Mouse (Mus musculus) retina, postnatal 7 days (tissue): Measurements from ENCODE around the gene Dlgap1.
A peak's percentile ranks its signal among the peaks of the same experiment; 100 is the strongest.
"Not testable (repeated sequence)": the region's sequence is repeated elsewhere in the genome, so short reads cannot be mapped to it uniquely, and the experiment has no call there.

Experiments used
- DNase-seq: peaks from one replicate; pipeline ENCODE4 v3.0.0-alpha.2; 2012; ENCODE audit warnings: low read depth, low spot score

The Dlgap1 gene

DNA sequence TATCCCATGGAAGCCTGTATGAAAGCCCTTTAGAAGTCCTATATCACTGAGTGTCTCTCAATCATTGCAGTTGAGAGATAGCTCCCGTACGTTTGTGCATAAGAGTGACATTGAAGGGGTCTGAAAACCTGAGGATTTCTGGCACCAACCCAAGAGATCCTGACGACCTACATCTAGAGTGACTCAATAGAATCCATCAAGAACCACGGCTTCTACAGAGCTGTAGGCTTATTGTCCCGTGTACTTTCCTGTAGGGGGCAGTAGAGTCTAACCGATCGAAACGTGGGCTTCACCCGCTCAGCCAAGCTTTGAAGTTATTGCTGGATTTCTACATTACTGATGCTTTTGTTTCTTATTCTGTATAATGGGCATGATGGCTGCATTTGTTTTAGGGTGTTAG is 558.2 kb downstream of the Dlgap1 start:
- DNase-seq, result peak; percentile 13

DNA sequence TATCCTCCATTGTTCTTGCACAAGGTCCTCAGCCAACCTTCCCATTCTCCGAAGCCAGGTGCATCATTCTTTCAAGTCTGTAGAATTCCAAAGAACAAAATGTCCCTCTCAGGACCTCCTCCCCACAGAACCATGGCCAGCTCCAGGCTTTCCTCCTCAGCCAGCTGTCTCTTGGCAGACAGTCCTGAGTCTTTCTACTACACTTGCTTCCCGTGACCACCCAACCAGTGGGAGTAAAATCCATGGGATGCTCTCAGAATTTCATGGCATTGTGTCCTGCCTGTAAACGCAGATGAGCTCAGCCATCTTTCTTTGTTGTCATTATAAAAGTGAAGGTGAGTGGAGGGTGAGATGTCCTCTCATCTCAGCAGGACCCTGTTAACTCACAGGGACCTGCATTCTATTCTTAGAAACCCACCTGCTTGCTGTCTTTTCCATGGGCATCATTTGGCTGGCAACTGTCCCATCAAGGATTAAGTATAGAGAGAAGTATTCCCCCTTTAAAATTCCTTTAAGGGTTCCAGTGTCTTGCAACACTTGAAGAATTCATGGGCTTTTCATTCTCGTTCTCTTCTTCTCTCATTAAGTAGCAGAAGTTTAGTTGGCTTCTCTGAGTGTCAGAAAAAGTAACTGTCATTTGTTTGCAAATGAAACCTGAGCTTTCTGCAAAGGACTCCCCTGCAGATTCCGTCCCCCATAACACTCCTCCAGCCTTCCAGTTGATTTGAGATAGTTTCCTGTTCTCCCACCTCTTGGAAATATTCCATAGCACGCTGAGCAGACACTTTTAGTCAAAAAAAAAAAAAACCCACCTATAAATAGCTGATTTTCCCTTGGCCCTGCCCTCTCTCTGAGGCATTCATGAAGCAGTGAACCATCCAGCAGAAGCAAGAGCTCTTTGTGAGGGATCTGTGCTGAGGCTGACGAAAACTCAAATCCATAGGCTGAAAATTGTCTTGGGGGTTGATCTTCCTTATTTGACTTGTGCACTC is 559.6 kb downstream of the Dlgap1 start:
- no peak for DNase-seq

DNA sequence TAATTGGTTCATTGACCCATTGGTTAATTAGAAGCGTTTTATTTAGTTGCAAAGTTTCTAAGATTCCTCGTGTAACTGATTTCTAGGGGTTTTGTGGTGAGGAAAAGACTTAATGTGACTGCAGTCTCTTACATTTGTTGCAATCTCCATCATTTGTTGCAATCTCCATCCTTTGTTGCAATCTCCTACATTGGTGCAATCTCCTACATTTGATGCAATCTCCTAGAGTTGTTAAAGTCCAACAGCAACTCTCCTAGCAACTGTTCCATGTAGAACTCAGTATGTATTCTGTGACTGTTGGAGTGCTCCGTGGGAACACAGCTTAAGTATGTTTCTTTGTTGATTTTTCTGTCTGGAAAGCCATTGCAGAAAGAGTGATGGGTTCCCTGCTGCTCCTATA is 565.4 kb downstream of the Dlgap1 start:
- no peak for DNase-seq

DNA sequence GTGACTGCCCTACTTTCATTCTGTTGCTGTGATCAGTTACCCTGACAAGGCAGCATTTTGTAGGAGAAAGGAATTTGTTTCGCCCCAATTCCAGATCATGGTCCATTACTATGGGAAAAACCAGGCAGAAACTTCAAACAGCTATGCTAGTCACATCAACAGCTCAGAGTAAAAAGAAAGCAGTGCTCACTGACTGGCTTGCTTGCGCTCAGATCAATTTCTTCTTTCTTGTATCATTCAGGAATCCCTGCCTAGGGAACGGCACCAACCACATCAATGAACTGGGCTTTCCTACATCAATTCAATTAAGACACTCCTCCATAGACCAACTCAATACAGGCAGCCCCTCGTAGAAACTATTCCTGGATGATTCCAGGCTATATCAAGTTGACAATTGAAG is 572.9 kb downstream of the Dlgap1 start:
- no peak for DNase-seq

- no peak for DNase-seq
These were observed 581.9 kb downstream of the Dlgap1 start for GRCm38 (mm10) chr17:70550793-70551192.

- DNase-seq, result no peak
These were observed 592.7 kb downstream of the Dlgap1 start for GRCm38 (mm10) chr17:70561547-70561946.

DNA sequence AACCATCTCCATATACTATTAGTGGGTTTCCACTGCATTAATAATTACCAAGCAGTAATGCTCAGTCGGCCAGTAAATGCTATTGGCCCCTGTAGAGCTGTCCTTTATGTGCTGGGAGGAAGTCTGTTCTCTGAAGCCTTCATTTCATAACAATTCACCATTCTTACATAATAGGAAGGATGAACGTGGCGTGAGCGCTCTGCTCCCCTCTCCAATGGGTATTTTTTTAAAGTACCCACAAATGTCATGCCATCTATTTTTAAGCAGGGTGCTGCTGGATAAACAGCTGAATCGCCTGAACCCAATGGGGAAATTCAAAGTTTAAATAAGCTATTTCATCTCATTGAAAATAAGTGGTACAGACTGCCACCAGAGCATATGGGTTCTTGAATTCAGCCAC is 602.0 kb downstream of the Dlgap1 start:
- no peak for DNase-seq

DNA sequence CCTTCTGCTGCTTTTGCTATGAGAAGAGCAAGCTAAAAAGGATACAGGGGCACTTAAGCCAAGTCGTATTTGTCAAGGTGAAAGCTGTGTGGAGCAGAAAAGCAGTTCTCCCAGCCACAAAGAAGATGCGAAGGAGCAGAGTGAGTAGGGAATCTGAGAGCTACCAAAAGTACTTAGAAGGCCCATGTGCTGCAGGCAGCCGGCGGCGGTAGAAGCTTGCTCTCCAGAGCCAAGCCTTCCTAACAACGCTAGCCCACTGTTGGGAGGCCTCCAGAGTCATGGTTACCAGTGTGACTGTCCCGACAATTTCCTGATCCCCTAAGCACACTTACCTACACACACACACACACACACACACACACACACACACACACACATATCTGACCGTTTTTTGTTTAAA is 614.2 kb downstream of the Dlgap1 start:
- no peak for DNase-seq

GRCm38 (mm10) chr17:70586735-70587425 is 618.0 kb downstream of the Dlgap1 start:
- DNase-seq, result no peak

DNA sequence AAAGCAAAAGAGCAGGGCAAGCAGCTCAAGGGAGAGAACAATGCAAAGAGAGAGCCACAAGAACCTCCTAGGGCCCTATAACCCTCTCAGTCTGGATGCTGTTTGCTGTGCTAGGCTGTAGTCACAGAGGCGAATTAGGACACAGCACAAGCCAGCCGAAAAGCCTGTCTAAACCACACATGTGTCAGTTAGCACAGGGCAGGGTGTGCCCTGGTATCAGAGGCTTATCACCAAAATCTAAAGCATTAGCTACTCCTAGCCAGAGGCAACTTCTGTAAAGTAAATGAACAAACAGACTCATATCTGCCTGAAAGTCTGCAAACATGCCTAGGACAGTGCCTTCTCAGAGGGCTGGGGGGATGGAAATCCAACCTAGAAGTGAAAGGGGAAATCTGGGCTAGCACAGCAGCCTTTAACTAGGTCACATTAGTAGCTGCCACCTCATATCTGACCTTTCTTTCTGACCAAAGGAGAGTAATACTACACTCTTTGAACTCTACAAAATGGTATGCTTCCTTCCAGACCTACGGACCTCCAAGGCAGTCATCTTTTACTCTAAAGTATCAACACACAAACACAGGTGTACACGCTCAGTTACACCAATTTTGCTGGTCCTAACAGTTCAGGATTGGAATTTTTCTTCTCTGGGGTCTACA is 619.2 kb downstream of the Dlgap1 start:
- DNase-seq, result not testable (repeated sequence)

DNA sequence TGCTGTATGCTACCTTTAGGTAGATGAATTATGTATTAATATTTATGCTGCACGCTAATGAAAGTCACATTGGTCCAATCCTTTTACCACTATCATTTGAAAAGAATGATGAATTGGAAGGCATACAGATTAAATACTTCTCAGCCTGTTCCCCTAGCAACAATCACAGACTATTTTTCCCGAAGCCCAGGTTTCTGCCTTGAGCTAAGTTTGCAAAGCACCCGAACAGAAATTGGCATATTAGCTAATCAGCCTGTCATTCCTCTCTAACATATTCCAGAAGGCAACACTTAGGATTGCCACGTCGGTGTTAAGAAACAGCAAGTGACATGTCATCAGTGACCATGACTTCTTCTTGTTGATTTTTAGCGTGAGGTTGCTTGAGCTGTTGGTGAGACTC is 619.8 kb downstream of the Dlgap1 start:
- no peak for DNase-seq

GRCm38 (mm10) chr17:70589140-70589539 is 620.3 kb downstream of the Dlgap1 start:
- no peak for DNase-seq

DNA sequence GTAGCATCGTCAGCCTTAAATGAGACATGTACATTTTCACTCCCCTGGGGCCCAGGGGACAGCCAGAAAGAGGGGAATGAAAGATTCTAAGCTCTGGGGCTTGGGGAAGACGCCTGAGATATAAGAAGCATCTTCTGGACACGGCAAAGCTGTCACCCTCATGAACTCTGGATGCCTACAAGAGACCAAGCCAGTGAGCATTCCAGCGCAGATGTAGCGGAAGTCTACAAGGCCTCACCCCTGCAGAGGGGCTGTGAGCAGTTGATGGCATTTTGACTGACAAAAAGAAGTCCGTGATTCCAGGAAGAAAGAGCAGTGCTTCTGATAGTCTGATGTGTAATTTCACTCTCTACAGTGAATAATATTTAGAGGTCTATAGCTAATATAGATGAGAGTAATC is 621.6 kb downstream of the Dlgap1 start:
- DNase-seq, result no peak

DNA sequence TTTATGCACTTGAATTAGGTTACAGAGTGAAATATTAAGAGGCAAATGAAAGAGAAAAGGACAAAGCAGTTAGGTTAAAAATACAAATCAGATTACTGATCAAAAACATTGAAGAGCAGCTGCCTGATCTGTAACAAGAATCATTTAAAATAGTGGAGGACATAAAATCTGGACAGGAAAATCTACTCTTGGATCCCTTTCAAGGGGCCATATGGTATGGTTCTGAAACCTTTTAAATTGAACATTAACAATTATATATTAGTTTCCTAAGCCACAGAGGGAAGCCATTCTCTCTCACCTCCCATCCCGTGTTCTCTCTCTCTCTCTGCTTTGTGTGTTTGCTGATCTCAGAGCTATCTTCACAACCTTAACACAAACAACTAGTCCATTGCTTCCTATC is 625.4 kb downstream of the Dlgap1 start:
- no peak for DNase-seq

- no peak for DNase-seq
These were observed 627.5 kb downstream of the Dlgap1 start for GRCm38 (mm10) chr17:70596326-70596725.

GRCm38 (mm10) chr17:70600462-70600861 is 631.6 kb downstream of the Dlgap1 start:
- DNase-seq, result no peak

DNA sequence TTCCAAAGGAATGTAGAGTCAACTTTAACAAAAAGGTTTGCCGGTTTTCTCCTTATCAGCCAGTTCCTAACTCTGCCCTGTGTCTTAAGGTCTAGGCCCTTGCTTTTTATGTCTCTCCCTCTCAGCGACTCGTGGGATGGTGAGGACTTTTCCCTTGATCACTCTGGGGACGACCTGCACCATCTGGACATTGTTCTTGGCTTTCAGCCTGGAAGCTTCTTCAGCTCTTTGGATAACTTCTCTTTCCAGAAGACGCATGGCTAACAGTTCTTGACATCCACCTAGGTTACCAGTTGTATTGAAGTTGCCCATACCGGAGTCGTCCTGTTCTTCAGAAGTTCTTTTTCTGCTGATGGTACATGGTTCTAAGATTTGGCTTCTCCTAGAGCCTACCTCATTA is 633.2 kb downstream of the Dlgap1 start:
- DNase-seq, result no peak

DNA sequence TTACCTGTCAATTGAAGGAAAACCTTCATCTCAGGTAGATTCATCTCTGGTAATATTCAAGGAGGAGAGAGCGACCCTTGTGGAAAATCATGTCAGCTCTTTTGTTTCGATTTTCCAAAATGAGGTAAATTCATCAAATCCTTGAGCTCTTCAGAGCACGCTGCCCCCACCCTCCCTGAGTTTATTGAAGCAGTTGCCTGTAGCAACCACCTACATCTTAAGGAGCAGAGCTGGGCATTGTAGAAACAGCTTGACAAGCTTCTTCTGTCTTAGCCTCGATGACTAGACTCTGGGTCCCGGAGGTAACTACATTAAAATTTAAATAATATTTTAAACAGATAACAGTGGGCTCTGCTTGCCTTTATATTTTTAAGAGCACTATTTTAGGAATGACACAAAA is 636.8 kb downstream of the Dlgap1 start:
- DNase-seq, result no peak

DNA sequence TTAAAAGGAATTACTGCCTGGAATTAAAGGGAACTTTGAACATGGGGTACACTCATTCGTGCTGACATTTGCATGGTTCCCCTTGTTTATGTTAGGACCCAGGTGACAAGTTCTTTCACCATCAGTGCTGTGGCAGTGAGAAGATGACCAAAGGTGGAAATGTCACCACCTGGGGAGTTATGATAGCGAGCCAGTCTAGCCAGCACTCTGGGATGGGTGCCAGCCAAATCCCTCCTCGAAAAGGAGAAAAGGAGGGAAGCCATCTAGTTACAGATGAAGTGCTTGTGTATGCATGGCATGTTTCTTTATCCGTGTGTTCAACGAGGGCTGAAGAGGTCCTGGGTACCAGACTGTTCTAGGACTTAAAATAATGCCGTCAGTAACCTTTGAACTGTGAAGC is 643.3 kb downstream of the Dlgap1 start:
- DNase-seq, result no peak

DNA sequence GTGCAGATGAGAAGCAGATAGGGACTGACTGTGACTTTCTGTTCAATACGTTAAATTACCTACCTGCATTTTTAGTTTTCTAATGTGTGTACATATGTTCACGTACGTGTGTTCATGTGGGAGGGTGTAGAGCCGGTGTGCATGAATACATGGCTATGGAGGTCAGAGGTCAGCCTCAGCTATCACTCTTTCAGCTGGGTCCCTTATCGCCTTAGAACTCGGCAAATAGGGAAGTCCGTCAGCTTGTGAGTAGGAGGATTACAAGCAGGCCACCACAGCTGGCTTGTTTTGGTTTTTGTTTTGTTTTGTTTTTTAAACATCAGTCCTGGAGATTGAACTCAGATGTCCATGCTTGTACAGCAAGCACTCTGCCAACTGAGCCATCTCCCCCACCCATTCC is 645.0 kb downstream of the Dlgap1 start:
- DNase-seq, result no peak

GRCm38 (mm10) chr17:70614407-70615060 is 645.7 kb downstream of the Dlgap1 start:
- no peak for DNase-seq

DNA sequence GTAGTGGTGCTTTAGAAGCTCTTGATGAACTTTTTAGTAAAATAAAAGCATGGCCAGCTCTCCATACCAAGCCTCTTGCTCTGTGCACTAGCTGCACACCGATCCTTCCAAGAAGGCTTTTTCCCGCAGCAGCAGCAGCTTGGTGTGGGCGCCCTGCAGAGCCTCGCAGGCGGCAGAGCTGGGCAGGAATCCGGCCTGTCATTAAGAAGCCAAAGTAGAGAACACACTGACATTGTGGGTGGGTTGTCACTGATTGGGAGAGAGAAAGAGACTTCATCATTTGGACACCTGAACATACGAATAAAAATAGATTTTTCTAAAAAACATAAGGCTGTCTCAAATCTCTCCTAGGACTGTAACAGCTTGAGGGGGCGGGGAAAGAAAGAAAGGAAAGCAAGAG is 653.6 kb downstream of the Dlgap1 start:
- no peak for DNase-seq
